Mouse (Mus musculus) bone marrow, adult 2 months (tissue): ENCODE data around the gene Jade1. TPM values are rescaled to one million over a fixed set of nuclear protein-coding genes. Genes with fewer than 3 reads are reported as not detected.

Source experiments
- H3K27ac ChIP-seq: fragments of 200-500 bp; 2 replicates; pipeline ENCODE4 v1.5.1; 2012; ENCODE audit warnings: low read depth, mild to moderate bottlenecking, control low read depth, inconsistent platforms, low read length; ENCODE audit not compliant: control insufficient read depth, poor library complexity, insufficient read depth
- H3K4me1 ChIP-seq: fragments of 200-500 bp; 2 replicates; pipeline ENCODE4 v1.6.1; 2011; ENCODE audit warnings: low read length; ENCODE audit not compliant: control insufficient read depth, insufficient read depth
- H3K4me3 ChIP-seq: fragments of 200-500 bp; replicated peaks from 2 replicates; pipeline ENCODE3; 2011; ENCODE audit warnings: mild to moderate bottlenecking, low read depth, low read length, control low read depth; ENCODE audit not compliant: control insufficient read depth
- CTCF ChIP-seq: fragments of 200-500 bp; IDR thresholded peaks from 2 replicates; pipeline ENCODE4 v1.5.1; 2011; ENCODE audit warnings: low read length, control low read depth; ENCODE audit not compliant: control insufficient read depth, insufficient read depth
- POLR2A ChIP-seq: fragments of 200-500 bp; IDR thresholded peaks from 2 replicates; pipeline ENCODE4 v1.6.1; 2011; ENCODE audit warnings: low read depth, mild to moderate bottlenecking, control low read depth, low read length, borderline replicate concordance; ENCODE audit not compliant: control insufficient read depth
- WGBS: fragments of 180-500 bp; shearing (Covaris S2); methylation state at CpG from one replicate; pipeline ENCODE4 v1.1.7; 2018; 5-methylcytosine and 5-hydroxymethylcytosine counted together
- polyA plus RNA-seq: library from polyadenylated mRNA; stranded (reverse); fragments of >200 nt; gene quantifications from 2 replicates; pipeline ENCODE4 v1.2.4, GENCODE M21; 2011; ENCODE audit warnings: low replicate concordance; ENCODE audit not compliant: missing spikeins, insufficient read depth, insufficient read length

Jade1 gene
- polyA plus RNA-seq, 1 experiment, result 13.1 TPM

- Histone ChIP-seq H3K4me1 (no peaks in the 10 kb centered on the region), H3K27ac (no peak overlapping the region), H3K4me3 (no peak overlapping the region)
- no peak for TF ChIP-seq CTCF
- TF ChIP-seq POLR2A, result no peak
- 83% methylated on average over 3 of the region's 3 CpGs for WGBS
Measured at GRCm38 (mm10) chr3:41521733-41522132, 33.8 kb upstream of the Jade1 start.

DNA sequence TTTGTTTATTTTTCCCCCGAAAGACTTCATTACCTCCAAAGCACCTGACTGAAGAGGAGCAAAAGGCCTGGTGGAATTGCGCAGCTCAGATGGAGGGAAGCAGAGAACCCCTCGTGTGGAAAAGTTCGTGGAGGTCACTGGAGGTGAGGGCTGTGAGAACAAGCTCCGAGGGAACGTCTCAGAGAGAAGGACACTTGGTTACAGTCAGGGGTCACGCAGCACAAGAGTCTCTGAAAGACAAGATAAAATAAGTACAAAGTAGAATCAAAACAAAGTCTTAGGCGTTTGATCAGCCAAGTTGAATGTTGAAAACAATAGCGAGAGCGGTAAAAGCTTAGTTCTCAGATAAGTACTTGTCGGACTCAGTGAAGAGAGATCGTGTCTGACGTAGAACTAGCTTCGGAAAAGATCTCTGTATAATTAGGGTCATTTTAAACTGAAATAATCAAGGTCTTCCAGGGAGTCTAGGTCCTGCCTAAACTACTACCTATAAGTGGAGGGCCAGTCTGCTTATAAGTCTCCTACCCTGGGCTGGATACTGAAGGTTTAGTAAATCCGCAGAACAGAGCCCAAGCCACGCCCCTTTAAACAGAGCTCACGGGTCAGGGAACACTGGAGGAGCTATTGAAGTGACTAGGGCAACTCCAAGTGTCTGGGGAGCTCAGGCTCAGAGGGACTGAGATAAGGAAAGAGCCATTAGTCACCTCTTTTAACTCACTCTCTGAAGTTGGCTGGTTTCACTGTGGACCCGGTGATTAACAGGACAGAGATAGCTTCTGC, 33.1 kb upstream of the Jade1 start:
- H3K4me3 ChIP-seq, result no peak overlapping the region
- TF ChIP-seq CTCF, result no peak
- no peak for TF ChIP-seq POLR2A
- no peaks in the 10 kb centered on the region for H3K4me1 ChIP-seq
- 67% methylated on average over 18 of the region's 18 CpGs for WGBS
- H3K27ac ChIP-seq, result no peak overlapping the region

- H3K27ac ChIP-seq, result no peak overlapping the region
- H3K4me3 ChIP-seq, result no peak overlapping the region
- TF ChIP-seq CTCF (no peak), POLR2A (no peak)
- 38% methylated on average over 2 of the region's 2 CpGs for WGBS
- no peaks in the 10 kb centered on the region for H3K4me1 ChIP-seq
Measured at GRCm38 (mm10) chr3:41523006-41523375, 32.5 kb upstream of the Jade1 start.

DNA sequence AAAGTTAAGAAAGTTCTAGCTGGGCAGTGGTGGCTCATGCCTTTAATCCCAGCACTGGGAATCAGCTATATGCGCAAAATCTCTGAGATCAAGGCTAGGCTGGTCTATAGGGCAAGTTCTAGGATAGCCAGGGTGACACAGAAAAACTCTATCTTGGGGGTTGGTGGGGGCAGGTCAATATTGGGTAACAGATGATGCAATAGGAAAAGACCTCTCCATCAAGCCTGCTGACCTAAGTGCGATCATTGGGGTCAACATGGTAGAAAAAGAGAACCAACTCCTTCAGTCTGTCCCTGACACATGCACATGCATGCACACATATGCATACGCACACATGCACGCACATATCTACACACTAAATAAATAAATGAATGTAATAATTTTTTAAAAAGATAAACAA, 32.1 kb upstream of the Jade1 start:
- Histone ChIP-seq H3K27ac (no peak overlapping the region), H3K4me1 (no peaks in the 10 kb centered on the region), H3K4me3 (no peak overlapping the region)
- TF ChIP-seq CTCF, result no peak
- 77% methylated on average over 4 of the region's 4 CpGs for WGBS

- no peaks in the 10 kb centered on the region for H3K4me1 ChIP-seq
- H3K27ac ChIP-seq, result no peak overlapping the region
- WGBS, result 91% methylated on average over 2 of the region's 2 CpGs
- no peak for TF ChIP-seq POLR2A
- no peak for TF ChIP-seq CTCF
- H3K4me3 ChIP-seq, result no peak overlapping the region
Measured at GRCm38 (mm10) chr3:41528291-41528969, 27.1 kb upstream of the Jade1 start.

- TF ChIP-seq POLR2A, result no peak
- no peak for TF ChIP-seq CTCF
- Histone ChIP-seq H3K4me3 (no peak overlapping the region), H3K4me1 (no peaks in the 10 kb centered on the region), H3K27ac (no peak overlapping the region)
- WGBS, result 74% methylated on average over 3 of the region's 3 CpGs
Measured at GRCm38 (mm10) chr3:41530156-41530555, 25.4 kb upstream of the Jade1 start.

DNA sequence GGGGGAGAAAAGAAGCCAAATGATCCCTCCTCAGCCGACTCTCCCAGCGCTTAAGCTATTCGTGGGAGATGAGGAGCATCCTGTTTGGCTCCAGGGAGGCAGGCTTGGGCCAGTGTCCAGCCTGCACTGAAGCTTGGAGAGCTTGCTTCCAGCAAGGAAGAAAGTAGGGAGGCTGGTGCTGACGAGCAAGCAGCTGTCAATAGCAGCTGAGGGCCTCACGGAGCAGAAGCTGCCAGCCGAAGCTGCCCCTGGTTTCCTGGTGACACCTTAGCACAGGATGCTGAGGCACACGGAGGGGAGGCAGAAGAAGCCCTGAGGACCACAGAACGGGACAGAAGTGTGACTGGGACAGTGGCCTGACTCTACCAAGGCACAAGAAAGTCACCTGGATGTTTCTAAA, 24.0 kb upstream of the Jade1 start:
- TF ChIP-seq CTCF (no peak), POLR2A (no peak)
- 57% methylated on average over 8 of the region's 8 CpGs for WGBS
- no peak overlapping the region for H3K27ac ChIP-seq
- no peaks in the 10 kb centered on the region for H3K4me1 ChIP-seq
- no peak overlapping the region for H3K4me3 ChIP-seq

DNA sequence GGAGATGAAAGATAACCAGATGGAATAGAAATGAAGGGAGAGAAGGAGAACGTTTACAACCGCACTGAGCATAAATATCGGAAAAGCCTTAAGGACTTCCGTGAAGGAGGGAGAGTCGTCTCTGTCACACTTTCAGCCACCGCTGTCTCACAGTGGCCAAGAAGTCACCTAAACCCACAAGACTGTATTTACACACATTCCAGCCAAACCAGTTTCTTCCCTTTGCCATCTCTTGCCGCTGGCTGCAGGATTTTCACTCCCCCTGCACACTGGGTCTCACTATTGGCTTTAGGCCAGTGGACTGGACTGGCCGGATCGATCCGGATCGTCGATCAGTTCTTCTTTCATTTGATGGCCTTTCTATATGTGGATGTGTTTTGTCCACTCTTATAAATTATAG, 23.4 kb upstream of the Jade1 start:
- 90% methylated on average over 12 of the region's 12 CpGs for WGBS
- H3K4me1 ChIP-seq, result no peaks in the 10 kb centered on the region
- no peak overlapping the region for H3K27ac ChIP-seq

DNA sequence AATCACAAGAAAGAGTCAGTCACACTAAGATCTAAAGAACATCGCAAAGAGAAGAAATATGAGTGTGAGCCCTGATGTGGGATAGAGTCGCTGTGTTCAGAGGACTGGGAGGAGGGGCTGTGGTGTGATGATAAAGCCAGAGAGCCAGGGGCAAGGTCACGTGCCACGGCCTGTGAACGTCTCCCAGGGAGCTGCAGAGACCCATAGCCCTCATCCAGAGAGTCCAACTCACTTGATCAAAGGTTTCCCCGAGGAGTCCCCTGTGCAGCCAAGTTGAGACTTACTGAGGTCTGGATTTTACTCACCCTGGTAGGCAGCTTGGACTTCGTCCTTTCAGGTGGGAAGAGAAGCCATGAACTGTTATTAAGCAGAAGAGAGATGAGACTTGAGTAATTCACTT, 21.9 kb upstream of the Jade1 start:
- H3K27ac ChIP-seq, result no peak overlapping the region
- WGBS, result 74% methylated on average over 7 of the region's 7 CpGs
- TF ChIP-seq POLR2A (no peak), CTCF (no peak)

More for the DNA sequence above, 23.4 kb upstream of the Jade1 start:
- no peak overlapping the region for H3K4me3 ChIP-seq
- TF ChIP-seq CTCF (no peak), POLR2A (no peak)

More for the DNA sequence above, 21.9 kb upstream of the Jade1 start:
- Histone ChIP-seq H3K4me3 (no peak overlapping the region), H3K4me1 (no peaks in the 10 kb centered on the region)
